Mouse (Mus musculus): ENCODE measurements around the gene Zbtb16. TPM values are rescaled to one million over a fixed set of nuclear protein-coding genes. Genes with fewer than 3 reads are reported as not detected.

Zbtb16 gene
- polyA plus RNA-seq, 1 experiment, result 3.0 TPM

DNA sequence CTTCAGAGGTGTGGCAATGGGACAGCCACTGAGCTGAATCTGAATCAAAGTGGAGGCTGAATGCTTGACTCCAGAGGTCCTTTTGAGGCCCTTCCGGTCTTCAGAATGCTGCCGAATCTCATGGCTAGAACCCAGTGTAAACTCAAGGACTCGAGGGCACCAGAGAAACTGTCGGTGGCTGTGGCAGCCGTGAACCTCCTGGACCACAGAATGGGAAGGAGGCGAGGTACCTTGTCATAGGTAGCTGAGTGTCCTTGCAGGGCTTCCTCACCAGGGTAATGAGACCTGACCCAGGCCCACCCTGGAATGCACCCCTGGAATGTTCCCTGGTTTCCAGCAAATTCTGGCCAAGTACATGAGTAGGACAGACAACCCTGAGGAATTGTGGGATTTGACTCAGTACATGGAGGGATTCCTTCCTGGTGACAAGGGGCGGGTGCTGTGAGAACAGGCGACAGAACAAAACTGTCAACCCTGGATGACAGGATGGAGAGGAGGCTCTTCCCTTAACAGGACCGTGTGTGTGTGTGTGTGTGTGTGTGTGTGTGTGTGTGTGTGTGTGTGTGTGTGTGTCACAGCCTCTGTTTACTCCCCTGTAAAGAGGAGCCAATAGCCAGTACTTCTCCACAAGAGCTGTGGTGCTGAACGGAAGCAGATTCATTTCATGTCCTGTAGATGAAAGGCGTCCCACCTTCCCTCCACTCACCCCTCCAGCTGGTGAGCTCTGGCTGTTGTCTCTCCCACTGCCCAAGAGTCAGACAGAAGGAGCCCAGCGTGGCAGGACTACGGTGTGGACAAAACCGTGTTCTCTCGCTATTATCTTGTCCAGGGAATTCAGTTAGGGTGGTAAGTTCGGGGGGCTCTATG is 189.0 kb downstream of the Zbtb16 start:
- H3K36me3 ChIP-seq (ENCODE audit: control insufficient read depth, insufficient read depth, low read length), result no peaks in the 10 kb centered on the region
- H3K27me3 ChIP-seq (replicated peaks; ENCODE audit: control insufficient read depth, insufficient read depth, low read length), result no peaks in the 10 kb centered on the region
- H3K27ac ChIP-seq (ENCODE audit: insufficient read depth, low read depth, low read length), result no peak overlapping the region
- no peak overlapping the region for H3K4me3 ChIP-seq (ENCODE audit: insufficient read depth, low read depth, low read length)
- H3K4me1 ChIP-seq (ENCODE audit: control insufficient read depth, insufficient read depth, low read length), result peaks cover 15% of the 10 kb centered on the region
- WGBS, result 66% methylated on average over 16 of the region's 16 CpGs
- no peak for TF ChIP-seq CTCF (conservative IDR thresholded peaks at IDR 0.05; ENCODE audit: insufficient read depth, insufficient read length, low read depth, low read length)
- TF ChIP-seq POLR2A (IDR thresholded peaks at IDR 0.05; ENCODE audit: low read depth, low read length), result no peak
- peak; percentile 30 for DNase-seq

- peak; percentile 78 for DNase-seq
- 23% methylated on average over 4 of the region's 4 CpGs for WGBS
- H3K27me3 ChIP-seq (replicated peaks; ENCODE audit: control insufficient read depth, insufficient read depth, low read length), result no peaks in the 10 kb centered on the region
- no peak for TF ChIP-seq POLR2A (IDR thresholded peaks at IDR 0.05; ENCODE audit: low read depth, low read length)
- TF ChIP-seq CTCF (conservative IDR thresholded peaks at IDR 0.05; ENCODE audit: insufficient read depth, insufficient read length, low read depth, low read length), result peak; percentile 98
- no peaks in the 10 kb centered on the region for H3K36me3 ChIP-seq (ENCODE audit: control insufficient read depth, insufficient read depth, low read length)
- peaks cover 15% of the 10 kb centered on the region for H3K4me1 ChIP-seq (ENCODE audit: control insufficient read depth, insufficient read depth, low read length)
- no peak overlapping the region for H3K4me3 ChIP-seq (ENCODE audit: insufficient read depth, low read depth, low read length)
- no peak overlapping the region for H3K27ac ChIP-seq (ENCODE audit: insufficient read depth, low read depth, low read length)
Observed at GRCm38 (mm10) chr9:48646251-48646650, 189.8 kb downstream of the Zbtb16 start.

DNA sequence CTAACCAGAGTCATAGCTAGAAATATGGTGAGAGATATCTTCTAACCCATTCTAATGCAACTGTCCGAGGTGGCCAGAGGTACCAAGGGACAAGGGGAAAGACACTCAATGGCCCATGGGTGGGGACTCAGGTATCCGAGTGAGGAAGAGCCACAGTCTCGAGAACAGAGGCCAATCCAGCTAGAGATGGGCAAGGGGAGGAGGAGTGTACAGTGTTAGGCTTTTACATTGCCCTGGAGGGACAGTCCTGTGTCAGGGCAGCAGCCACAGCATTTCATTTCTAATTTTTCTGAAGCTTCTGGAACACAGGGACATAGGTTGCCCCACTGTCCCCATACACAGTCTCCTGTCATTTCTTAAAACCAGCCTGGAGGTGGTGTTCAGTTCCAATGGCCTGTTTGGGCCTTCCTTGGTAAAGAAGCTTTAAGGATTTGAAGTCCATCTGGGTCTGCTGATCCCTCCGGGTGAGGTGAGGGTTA is 190.3 kb downstream of the Zbtb16 start:
- Histone ChIP-seq H3K27ac (ENCODE audit: insufficient read depth, low read depth, low read length) (no peak overlapping the region), H3K36me3 (ENCODE audit: control insufficient read depth, insufficient read depth, low read length) (no peaks in the 10 kb centered on the region), H3K4me3 (ENCODE audit: insufficient read depth, low read depth, low read length) (no peak overlapping the region), H3K4me1 (ENCODE audit: control insufficient read depth, insufficient read depth, low read length) (peaks cover 15% of the 10 kb centered on the region), H3K27me3 (replicated peaks; ENCODE audit: control insufficient read depth, insufficient read depth, low read length) (no peaks in the 10 kb centered on the region)
- 42% methylated on average over 4 of the region's 4 CpGs for WGBS
- DNase-seq, result no peak
- TF ChIP-seq CTCF (conservative IDR thresholded peaks at IDR 0.05; ENCODE audit: insufficient read depth, insufficient read length, low read depth, low read length), result no peak
- TF ChIP-seq POLR2A (IDR thresholded peaks at IDR 0.05; ENCODE audit: low read depth, low read length), result no peak

DNA sequence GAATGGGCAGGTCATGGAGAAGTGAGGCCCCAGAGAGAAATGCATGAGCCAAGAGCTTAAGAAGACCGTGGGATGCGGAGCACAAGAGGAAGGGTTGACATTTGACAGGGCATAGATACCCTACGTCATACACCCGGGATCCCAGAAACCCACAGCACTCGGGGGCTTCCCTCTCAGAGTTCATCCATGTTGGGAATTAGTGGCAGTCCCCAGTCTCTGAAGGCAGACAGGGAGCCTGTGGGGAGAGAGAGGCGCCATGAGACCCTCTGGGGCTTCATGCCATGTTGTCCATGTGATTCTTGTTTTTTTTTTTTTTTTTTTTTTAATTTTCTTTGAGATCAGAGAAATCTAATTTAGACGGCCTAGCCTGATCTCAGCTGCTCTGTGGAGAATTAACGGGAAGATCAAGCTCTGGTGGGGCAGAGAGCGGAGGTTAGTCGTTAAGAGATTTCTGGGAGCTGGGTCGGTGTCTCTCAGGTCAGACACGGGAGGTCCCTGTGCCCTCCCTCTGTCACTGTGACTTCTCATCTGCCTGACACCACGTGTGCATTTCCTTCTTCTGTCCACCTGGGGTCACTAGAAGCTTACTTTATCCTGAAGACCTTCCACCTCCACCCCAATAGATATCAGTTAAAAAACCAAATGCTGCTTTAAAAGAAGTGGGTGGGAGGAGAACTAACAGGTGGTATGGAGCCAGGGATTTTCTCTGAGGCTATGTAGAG is 190.9 kb downstream of the Zbtb16 start:
- Histone ChIP-seq H3K36me3 (ENCODE audit: control insufficient read depth, insufficient read depth, low read length) (no peaks in the 10 kb centered on the region), H3K4me1 (ENCODE audit: control insufficient read depth, insufficient read depth, low read length) (peaks cover 15% of the 10 kb centered on the region), H3K27ac (ENCODE audit: insufficient read depth, low read depth, low read length) (no peak overlapping the region), H3K4me3 (ENCODE audit: insufficient read depth, low read depth, low read length) (no peak overlapping the region), H3K27me3 (replicated peaks; ENCODE audit: control insufficient read depth, insufficient read depth, low read length) (no peaks in the 10 kb centered on the region)
- TF ChIP-seq CTCF (conservative IDR thresholded peaks at IDR 0.05; ENCODE audit: insufficient read depth, insufficient read length, low read depth, low read length) (peak; percentile 74), POLR2A (IDR thresholded peaks at IDR 0.05; ENCODE audit: low read depth, low read length) (no peak)
- peak; percentile 65 for DNase-seq
- 45% methylated on average over 13 of the region's 13 CpGs for WGBS

GRCm38 (mm10) chr9:48644376-48644775 is 191.6 kb downstream of the Zbtb16 start:
- Histone ChIP-seq H3K4me3 (ENCODE audit: insufficient read depth, low read depth, low read length) (no peak overlapping the region), H3K4me1 (ENCODE audit: control insufficient read depth, insufficient read depth, low read length) (peaks cover 15% of the 10 kb centered on the region), H3K36me3 (ENCODE audit: control insufficient read depth, insufficient read depth, low read length) (no peaks in the 10 kb centered on the region), H3K27ac (ENCODE audit: insufficient read depth, low read depth, low read length) (no peak overlapping the region), H3K27me3 (replicated peaks; ENCODE audit: control insufficient read depth, insufficient read depth, low read length) (no peaks in the 10 kb centered on the region)
- 0 out of 2 replicates have a peak, but pooled peaks have one; percentile 5 for TF ChIP-seq CTCF (conservative IDR thresholded peaks at IDR 0.05; ENCODE audit: insufficient read depth, insufficient read length, low read depth, low read length)
- no peak for TF ChIP-seq POLR2A (IDR thresholded peaks at IDR 0.05; ENCODE audit: low read depth, low read length)
- 82% methylated on average over 3 of the region's 3 CpGs for WGBS
- DNase-seq, result no peak

DNA sequence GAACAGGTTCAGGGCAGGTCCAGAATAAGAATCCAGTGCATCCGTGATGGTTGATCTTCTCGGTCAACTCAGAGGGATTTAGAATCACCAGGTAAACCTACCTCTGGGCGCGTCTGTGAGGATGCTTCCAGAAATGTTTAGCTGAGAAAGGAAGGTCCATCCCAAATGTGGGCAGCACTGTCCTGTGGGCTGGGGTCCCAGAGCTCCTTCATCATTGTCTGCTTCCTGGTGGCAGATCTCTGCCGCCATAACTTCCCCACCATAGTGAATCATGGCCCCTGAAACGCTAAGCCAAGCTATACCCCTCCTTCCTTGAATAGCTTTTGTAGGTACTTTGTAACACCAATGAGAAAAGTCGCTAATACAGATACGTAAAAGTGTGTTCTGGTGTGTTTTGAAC is 194.4 kb downstream of the Zbtb16 start:
- Histone ChIP-seq H3K4me1 (ENCODE audit: control insufficient read depth, insufficient read depth, low read length) (no peaks in the 10 kb centered on the region), H3K4me3 (ENCODE audit: insufficient read depth, low read depth, low read length) (no peak overlapping the region), H3K27me3 (replicated peaks; ENCODE audit: control insufficient read depth, insufficient read depth, low read length) (no peaks in the 10 kb centered on the region), H3K36me3 (ENCODE audit: control insufficient read depth, insufficient read depth, low read length) (no peaks in the 10 kb centered on the region), H3K27ac (ENCODE audit: insufficient read depth, low read depth, low read length) (no peak overlapping the region)
- TF ChIP-seq CTCF (conservative IDR thresholded peaks at IDR 0.05; ENCODE audit: insufficient read depth, insufficient read length, low read depth, low read length), result no peak
- TF ChIP-seq POLR2A (IDR thresholded peaks at IDR 0.05; ENCODE audit: low read depth, low read length), result no peak
- no peak for DNase-seq
- WGBS, result 88% methylated on average over 8 of the region's 8 CpGs

- Histone ChIP-seq H3K4me3 (ENCODE audit: insufficient read depth, low read depth, low read length) (no peak overlapping the region), H3K4me1 (ENCODE audit: control insufficient read depth, insufficient read depth, low read length) (no peaks in the 10 kb centered on the region), H3K27ac (ENCODE audit: insufficient read depth, low read depth, low read length) (no peak overlapping the region), H3K36me3 (ENCODE audit: control insufficient read depth, insufficient read depth, low read length) (no peaks in the 10 kb centered on the region), H3K27me3 (replicated peaks; ENCODE audit: control insufficient read depth, insufficient read depth, low read length) (no peaks in the 10 kb centered on the region)
- no peak for TF ChIP-seq CTCF (conservative IDR thresholded peaks at IDR 0.05; ENCODE audit: insufficient read depth, insufficient read length, low read depth, low read length)
- no peak for TF ChIP-seq POLR2A (IDR thresholded peaks at IDR 0.05; ENCODE audit: low read depth, low read length)
- WGBS, result 71% methylated on average over 8 of the region's 8 CpGs
- DNase-seq, result no peak
Observed at GRCm38 (mm10) chr9:48640881-48641280, 195.1 kb downstream of the Zbtb16 start.

Data from kidney, adult 2 months (tissue).